Mouse (Mus musculus) neural tube, embryonic 15.5 days (tissue): ENCODE results near the gene Dcaf11. TPM values are rescaled to one million over a fixed set of nuclear protein-coding genes. Genes with fewer than 3 reads are reported as not detected.

Experiments used
- ATAC-seq: fragments of 200-750 bp; cut with Nextera tagmentation; 2 replicates; pipeline ENCODE4 v1.8.0; 2017; ENCODE audit warnings: mild to moderate bottlenecking, moderate TSS enrichment, moderate library complexity; ENCODE audit not compliant: low FRiP score
- H3K27ac ChIP-seq: fragments of 300-500 bp; sonication (generic); replicated peaks from 2 replicates; pipeline ENCODE4 v1.5.1; 2015; ENCODE audit warnings: mild to moderate bottlenecking, inconsistent platforms
- H3K27me3 ChIP-seq: fragments of 300-500 bp; sonication (generic); replicated peaks from 2 replicates; pipeline ENCODE4 v1.6.1; 2015; ENCODE audit warnings: inconsistent platforms
- H3K36me3 ChIP-seq: fragments of 300-500 bp; sonication (generic); 2 replicates; pipeline ENCODE4 v1.6.1; 2015; ENCODE audit warnings: inconsistent platforms
- H3K4me1 ChIP-seq: fragments of 300-500 bp; sonication (generic); 2 replicates; pipeline ENCODE4 v1.6.1; 2015; ENCODE audit warnings: inconsistent platforms
- H3K4me2 ChIP-seq: fragments of 300-500 bp; sonication (generic); 2 replicates; pipeline ENCODE4 v1.6.1; 2015; ENCODE audit warnings: inconsistent platforms, mild to moderate bottlenecking, moderate library complexity
- H3K4me3 ChIP-seq: fragments of 300-500 bp; sonication (generic); replicated peaks from 2 replicates; pipeline ENCODE4 v1.5.1; 2015; ENCODE audit warnings: mild to moderate bottlenecking, inconsistent platforms
- H3K9ac ChIP-seq: fragments of 300-500 bp; sonication (generic); replicated peaks from 2 replicates; pipeline ENCODE4 v1.6.1; 2015; ENCODE audit warnings: mild to moderate bottlenecking, inconsistent platforms
- H3K9me3 ChIP-seq: fragments of 300-500 bp; sonication (generic); replicated peaks from 2 replicates; pipeline ENCODE4 v1.6.1; 2016; ENCODE audit warnings: inconsistent platforms
- WGBS: fragments of 180-500 bp; shearing (Covaris S2); methylation state at CpG from one replicate; pipeline ENCODE4 v1.1.7; 2015; ENCODE audit warnings: mixed read lengths; 5-methylcytosine and 5-hydroxymethylcytosine counted together
- polyA plus RNA-seq: library from polyadenylated mRNA; unstranded; fragments of >200 nt; fragmentation: Nextera tagmentation; extraction: Ambion mirVana; gene quantifications from 2 replicates; pipeline ENCODE4 v1.2.1, GENCODE M21; 2015

The Dcaf11 gene
- polyA plus RNA-seq, 1 experiment from 2014 or later, result 102 TPM

GRCm38 (mm10) chr14:55605743-55606459, 46.1 kb downstream of the Dcaf11 start:
- Histone ChIP-seq H3K9ac (no peak overlapping the region), H3K27me3 (no peaks in the 10 kb centered on the region), H3K4me1 (peaks cover 12% of the 10 kb centered on the region), H3K4me2 (no peak overlapping the region), H3K9me3 (no peaks in the 10 kb centered on the region), H3K4me3 (no peak overlapping the region), H3K27ac (no peak overlapping the region), H3K36me3 (peaks cover 80% of the 10 kb centered on the region)
- no peak for ATAC-seq
- 94% methylated on average over 16 of the region's 16 CpGs for WGBS

DNA sequence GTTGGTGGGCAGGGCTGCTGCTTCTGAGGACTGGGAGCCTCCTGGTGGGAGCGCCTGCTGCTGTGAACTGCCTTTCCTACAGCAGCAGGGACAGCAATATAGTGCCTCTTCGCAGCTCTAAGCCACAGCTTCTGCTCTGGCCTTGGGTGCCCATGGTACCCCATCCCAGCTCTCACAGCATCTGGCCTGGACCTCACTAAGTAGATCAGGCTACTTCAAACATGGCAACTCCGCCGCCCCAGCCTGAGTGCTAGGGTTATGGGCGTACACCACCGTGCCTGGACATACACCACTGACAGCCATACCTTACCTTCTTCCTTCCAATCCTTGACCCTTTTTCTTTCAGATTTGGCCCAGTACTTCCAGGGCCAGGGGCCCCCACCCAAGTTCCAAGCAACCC, 48.5 kb downstream of the Dcaf11 start:
- 95% methylated on average over 6 of the region's 6 CpGs for WGBS
- no peak for ATAC-seq
- peaks cover 11% of the 10 kb centered on the region for H3K4me1 ChIP-seq
- no peaks in the 10 kb centered on the region for H3K9me3 ChIP-seq
- H3K9ac ChIP-seq, result no peak overlapping the region
- H3K36me3 ChIP-seq, result peaks cover 56% of the 10 kb centered on the region
- H3K27me3 ChIP-seq, result no peaks in the 10 kb centered on the region
- no peak overlapping the region for H3K27ac ChIP-seq
- no peak overlapping the region for H3K4me3 ChIP-seq
- no peak overlapping the region for H3K4me2 ChIP-seq

- 80% methylated on average over 6 of the region's 6 CpGs for WGBS
- no peak overlapping the region for H3K4me2 ChIP-seq
- no peak for ATAC-seq
- H3K4me1 ChIP-seq, result no peaks in the 10 kb centered on the region
- no peak overlapping the region for H3K27ac ChIP-seq
- H3K36me3 ChIP-seq, result peaks cover 23% of the 10 kb centered on the region
- H3K9me3 ChIP-seq, result no peaks in the 10 kb centered on the region
- H3K27me3 ChIP-seq, result no peaks in the 10 kb centered on the region
- no peak overlapping the region for H3K4me3 ChIP-seq
- no peak overlapping the region for H3K9ac ChIP-seq
Observed at GRCm38 (mm10) chr14:55613346-55613745, 53.5 kb downstream of the Dcaf11 start.

- H3K9ac ChIP-seq, result no peak overlapping the region
- no peak overlapping the region for H3K27ac ChIP-seq
- no peaks in the 10 kb centered on the region for H3K27me3 ChIP-seq
- H3K4me3 ChIP-seq, result no peak overlapping the region
- no peaks in the 10 kb centered on the region for H3K4me1 ChIP-seq
- peaks cover 10% of the 10 kb centered on the region for H3K36me3 ChIP-seq
- ATAC-seq, result no peak
- H3K4me2 ChIP-seq, result no peak overlapping the region
- no peaks in the 10 kb centered on the region for H3K9me3 ChIP-seq
- 80% methylated on average over 7 of the region's 7 CpGs for WGBS
Observed at GRCm38 (mm10) chr14:55614565-55615178, 54.9 kb downstream of the Dcaf11 start.

DNA sequence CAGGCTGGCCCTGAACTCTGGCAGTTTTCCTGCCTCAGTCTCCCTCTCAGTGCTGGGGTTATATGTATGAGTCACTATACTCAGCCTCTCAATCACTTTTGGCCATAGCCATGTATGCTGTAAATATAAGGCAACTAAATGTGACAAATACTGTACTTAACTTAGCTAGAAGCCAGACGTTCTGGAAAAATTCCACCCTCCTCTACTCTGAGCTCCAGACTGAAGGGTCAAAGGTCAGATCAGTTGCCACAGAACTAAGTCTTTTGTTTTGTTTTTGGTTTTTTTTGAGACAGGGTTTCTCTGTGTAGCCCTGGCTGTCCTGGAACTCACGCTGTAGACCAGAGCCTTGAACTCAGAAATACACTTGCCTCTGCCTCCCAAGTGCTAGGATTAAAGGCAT, 56.1 kb downstream of the Dcaf11 start:
- Histone ChIP-seq H3K27me3 (no peaks in the 10 kb centered on the region), H3K4me3 (no peak overlapping the region), H3K36me3 (no peaks in the 10 kb centered on the region), H3K9ac (no peak overlapping the region), H3K4me1 (no peaks in the 10 kb centered on the region), H3K27ac (no peak overlapping the region), H3K4me2 (no peak overlapping the region), H3K9me3 (no peaks in the 10 kb centered on the region)
- WGBS, result 59% methylated on average over 2 of the region's 2 CpGs
- no peak for ATAC-seq

- Histone ChIP-seq H3K4me1 (no peaks in the 10 kb centered on the region), H3K9me3 (no peaks in the 10 kb centered on the region), H3K4me3 (no peak overlapping the region), H3K27ac (no peak overlapping the region), H3K36me3 (no peaks in the 10 kb centered on the region), H3K9ac (no peak overlapping the region), H3K4me2 (no peak overlapping the region), H3K27me3 (no peaks in the 10 kb centered on the region)
- 84% methylated on average over 2 of the region's 2 CpGs for WGBS
- ATAC-seq, result no peak
Observed at GRCm38 (mm10) chr14:55616844-55617243, 57.0 kb downstream of the Dcaf11 start.

- Histone ChIP-seq H3K36me3 (no peaks in the 10 kb centered on the region), H3K4me2 (peak within 1 kb of the TSS; percentile 45), H3K4me3 (peak within 1 kb of the TSS; percentile 37), H3K9me3 (no peaks in the 10 kb centered on the region), H3K27ac (peak within 1 kb of the TSS; percentile 39), H3K27me3 (no peaks in the 10 kb centered on the region), H3K4me1 (no peaks in the 10 kb centered on the region), H3K9ac (peak within 1 kb of the TSS; percentile 29; the same call in 1 of the 2 replicates)
- peak; percentile 86 for ATAC-seq
- 18% methylated on average over 21 of the region's 21 CpGs for WGBS
Observed at GRCm38 (mm10) chr14:55617822-55618221, 58.0 kb downstream of the Dcaf11 start, which contains the start of gene Rec8. Gene Rec8, plus strand, starts transcription at chr14:55618037.

- WGBS, result 57% methylated on average over 22 of the region's 22 CpGs
Observed at GRCm38 (mm10) chr14:55618486-55619195, 58.8 kb downstream of the Dcaf11 start.

More at GRCm38 (mm10) chr14:55618486-55619195, 58.8 kb downstream of the Dcaf11 start:
- H3K36me3 ChIP-seq, result no peaks in the 10 kb centered on the region
- peak overlapping the region; percentile 45 for H3K4me2 ChIP-seq
- H3K9me3 ChIP-seq, result no peaks in the 10 kb centered on the region
- H3K4me3 ChIP-seq, result peak overlapping the region; percentile 37
- H3K27ac ChIP-seq, result peak overlapping the region; percentile 39
- ATAC-seq, result peak; percentile 49; the same call in 1 of the 2 replicates
- no peaks in the 10 kb centered on the region for H3K27me3 ChIP-seq
- no peaks in the 10 kb centered on the region for H3K4me1 ChIP-seq
- H3K9ac ChIP-seq, result peak overlapping the region; percentile 29; the same call in 1 of the 2 replicates

Other genes starting within 250 kb of the Dcaf11 start
- gene Dhrs4, start 81.2 kb upstream of the Dcaf11 start, polyA plus RNA-seq, result 21.5 and 32.8 TPM in 2 replicates
- gene Carmil3, start 69.4 kb upstream of the Dcaf11 start, polyA plus RNA-seq, result 21.6 and 25.1 TPM in 2 replicates
- gene Cpne6, start 49.6 kb upstream of the Dcaf11 start, polyA plus RNA-seq, result 17.8 and 20.0 TPM in 2 replicates
- gene Nrl, start 35.0 kb upstream of the Dcaf11 start, polyA plus RNA-seq, result 0.13 and 0.26 TPM in 2 replicates
- gene Pck2, start 19.7 kb upstream of the Dcaf11 start, polyA plus RNA-seq, result 30.5 and 30.9 TPM in 2 replicates
- 0.46 and 0.75 TPM in 2 replicates for gene A730061H03Rik, start 400 bp downstream of the Dcaf11 start, polyA plus RNA-seq
- gene Fitm1, start 15.6 kb downstream of the Dcaf11 start, polyA plus RNA-seq, result 1.6 and 2.0 TPM in 2 replicates
- 214 and 228 TPM in 2 replicates for gene Psme1, start 18.1 kb downstream of the Dcaf11 start, polyA plus RNA-seq
- gene Emc9, start 25.3 kb downstream of the Dcaf11 start, polyA plus RNA-seq, result 49.3 and 56.2 TPM in 2 replicates
- gene Psme2, start 31.1 kb downstream of the Dcaf11 start, polyA plus RNA-seq, result 186 and 246 TPM in 2 replicates
- gene Rnf31, start 31.7 kb downstream of the Dcaf11 start, polyA plus RNA-seq, result 20.4 and 22.0 TPM in 2 replicates
- 10.4 and 13.2 TPM in 2 replicates for gene Irf9, start 43.6 kb downstream of the Dcaf11 start, polyA plus RNA-seq
- gene Rec8, start 58.0 kb downstream of the Dcaf11 start, polyA plus RNA-seq, result 15.1 and 16.6 TPM in 2 replicates
- 110 and 121 TPM in 2 replicates for gene Ipo4, start 76.0 kb downstream of the Dcaf11 start, polyA plus RNA-seq
- 0.77 and 1.7 TPM in 2 replicates for gene Gm49378, start 77.9 kb downstream of the Dcaf11 start, polyA plus RNA-seq
- 62.6 and 72.5 TPM in 2 replicates for gene Tm9sf1, start 83.8 kb downstream of the Dcaf11 start, polyA plus RNA-seq
- 0.31 and 0.32 TPM in 2 replicates for gene Tssk4, start 90.2 kb downstream of the Dcaf11 start, polyA plus RNA-seq
- gene Mdp1, start 100.5 kb downstream of the Dcaf11 start, polyA plus RNA-seq, result 76.0 and 79.8 TPM in 2 replicates
- 50.2 and 50.8 TPM in 2 replicates for gene Gmpr2, start 111.9 kb downstream of the Dcaf11 start, polyA plus RNA-seq
- 590 and 594 TPM in 2 replicates for gene Nedd8, start 112.1 kb downstream of the Dcaf11 start, polyA plus RNA-seq
- gene Tinf2, start 121.8 kb downstream of the Dcaf11 start, polyA plus RNA-seq, result 24.9 and 28.3 TPM in 2 replicates
- 0.31 and 0.96 TPM in 2 replicates for gene Tgm1, start 153.9 kb downstream of the Dcaf11 start, polyA plus RNA-seq
- gene Rabggta, start 162.3 kb downstream of the Dcaf11 start, polyA plus RNA-seq, result 56.7 and 65.1 TPM in 2 replicates
- 79.7 and 84.6 TPM in 2 replicates for gene Dhrs1, start 185.7 kb downstream of the Dcaf11 start, polyA plus RNA-seq
- gene Nop9, start 185.7 kb downstream of the Dcaf11 start, polyA plus RNA-seq, result 25.1 and 31.5 TPM in 2 replicates
- 0.35 and 0.93 TPM in 2 replicates for gene Cideb, start 198.5 kb downstream of the Dcaf11 start, polyA plus RNA-seq
- 0.42 and 0.88 TPM in 2 replicates for gene Ltb4r2, start 201.4 kb downstream of the Dcaf11 start, polyA plus RNA-seq
- 0.42 and 0.80 TPM in 2 replicates for gene Ltb4r1, start 206.0 kb downstream of the Dcaf11 start, polyA plus RNA-seq
- 4.1 and 5.2 TPM in 2 replicates for gene Adcy4, start 224.1 kb downstream of the Dcaf11 start, polyA plus RNA-seq
- 2.8 and 14.2 TPM in 2 replicates for gene Ripk3, start 228.9 kb downstream of the Dcaf11 start, polyA plus RNA-seq